Mouse (Mus musculus) hindbrain, embryonic 13.5 days (tissue): Measurements from ENCODE around the gene Secisbp2l. TPM values are rescaled to one million over a fixed set of nuclear protein-coding genes. Genes with fewer than 3 reads are reported as not detected.

Experiments used
- ATAC-seq: fragments of 200-750 bp; cut with Nextera tagmentation; 2 replicates; pipeline ENCODE4 v1.8.0; 2017; ENCODE audit warnings: moderate TSS enrichment; ENCODE audit not compliant: low FRiP score
- H3K27ac ChIP-seq: fragments of 300-500 bp; sonication (generic); 2 replicates; pipeline ENCODE4 v1.5.1; 2015; ENCODE audit warnings: inconsistent platforms, mild to moderate bottlenecking, moderate library complexity
- H3K27me3 ChIP-seq: fragments of 300-500 bp; sonication (generic); 2 replicates; pipeline ENCODE4 v1.6.1; 2015; ENCODE audit warnings: mild to moderate bottlenecking, inconsistent platforms
- H3K36me3 ChIP-seq: fragments of 300-500 bp; sonication (generic); 2 replicates; pipeline ENCODE4 v1.6.1; 2015; ENCODE audit warnings: mild to moderate bottlenecking, inconsistent platforms
- H3K4me1 ChIP-seq: fragments of 300-500 bp; sonication (generic); replicated peaks from 2 replicates; pipeline ENCODE4 v1.6.1; 2015; ENCODE audit warnings: inconsistent platforms
- H3K4me2 ChIP-seq: fragments of 300-500 bp; sonication (generic); 2 replicates; pipeline ENCODE4 v1.6.1; 2015; ENCODE audit warnings: inconsistent platforms, mild to moderate bottlenecking, moderate library complexity
- H3K4me3 ChIP-seq: fragments of 300-500 bp; sonication (generic); 2 replicates; pipeline ENCODE4 v1.5.1; 2015; ENCODE audit warnings: mild to moderate bottlenecking, inconsistent platforms
- H3K9ac ChIP-seq: fragments of 300-500 bp; sonication (generic); 2 replicates; pipeline ENCODE4 v1.6.1; 2015; ENCODE audit warnings: mild to moderate bottlenecking, inconsistent platforms
- H3K9me3 ChIP-seq: fragments of 300-500 bp; sonication (generic); 2 replicates; pipeline ENCODE4 v1.6.1; 2016; ENCODE audit warnings: inconsistent platforms
- WGBS: fragments of 180-500 bp; shearing (Covaris S2); methylation state at CpG from one replicate; pipeline ENCODE4 v1.1.7; 2015; 5-methylcytosine and 5-hydroxymethylcytosine counted together
- polyA plus RNA-seq: library from polyadenylated mRNA; unstranded; fragments of >200 nt; fragmentation: Nextera tagmentation; extraction: Ambion mirVana; gene quantifications from 2 replicates; pipeline ENCODE4 v1.2.1, GENCODE M21; 2015

Gene Secisbp2l
- 28.8 and 29.3 TPM in 2 replicates for polyA plus RNA-seq

GRCm38 (mm10) chr2:125782719-125783109 is at the start of gene Secisbp2l:
TSS of gene Secisbp2l (minus strand) at chr2:125782870.
- Histone ChIP-seq H3K27ac (peak within 1 kb of the TSS; percentile 88), H3K9ac (peak within 1 kb of the TSS; percentile 91), H3K4me2 (peak within 1 kb of the TSS; percentile 67), H3K9me3 (no peaks in the 10 kb centered on the region), H3K4me1 (peaks cover 37% of the 10 kb centered on the region), H3K4me3 (peak within 1 kb of the TSS; percentile 79), H3K36me3 (no peaks in the 10 kb centered on the region), H3K27me3 (0 out of 2 replicates have a peak, but pooled peaks cover 4% of the 10 kb centered on the region)
- ATAC-seq, result peak; percentile 97
- WGBS, result under 1% methylated on average over 26 of the region's 28 CpGs

GRCm38 (mm10) chr2:125829924-125830323 is 47.3 kb upstream of the Secisbp2l start:
- Histone ChIP-seq H3K9me3 (no peaks in the 10 kb centered on the region), H3K4me3 (no peak overlapping the region), H3K27me3 (no peaks in the 10 kb centered on the region), H3K9ac (no peak overlapping the region), H3K4me1 (no peaks in the 10 kb centered on the region), H3K27ac (no peak overlapping the region), H3K4me2 (no peak overlapping the region), H3K36me3 (peaks cover 44% of the 10 kb centered on the region)
- no peak for ATAC-seq
- WGBS, result 96% methylated on average over 2 of the region's 2 CpGs

DNA sequence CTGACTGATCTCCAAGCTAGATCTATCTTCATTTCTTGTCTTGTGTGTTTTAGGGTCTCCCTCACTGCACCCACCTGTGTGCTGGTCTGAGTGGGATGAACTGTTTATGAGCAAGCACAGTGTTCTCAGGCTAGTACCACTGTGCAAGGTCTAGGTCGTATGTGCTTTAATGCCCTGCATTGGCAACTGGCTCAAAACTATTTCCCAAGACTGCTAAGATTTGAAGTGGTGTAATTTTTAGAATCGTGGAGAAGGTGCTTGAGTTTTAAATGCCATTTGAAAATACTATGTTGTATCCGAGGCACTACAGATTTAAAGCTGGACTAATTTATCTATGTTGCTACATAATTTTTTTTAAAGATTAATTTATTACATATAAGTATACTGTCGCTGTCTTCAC is 45.2 kb upstream of the Secisbp2l start:
- Histone ChIP-seq H3K4me2 (no peak overlapping the region), H3K27ac (no peak overlapping the region), H3K27me3 (no peaks in the 10 kb centered on the region), H3K9ac (no peak overlapping the region), H3K4me3 (no peak overlapping the region), H3K9me3 (no peaks in the 10 kb centered on the region), H3K36me3 (peaks cover 26% of the 10 kb centered on the region), H3K4me1 (no peaks in the 10 kb centered on the region)
- ATAC-seq, result no peak
- 93% methylated on average over 4 of the region's 4 CpGs for WGBS

DNA sequence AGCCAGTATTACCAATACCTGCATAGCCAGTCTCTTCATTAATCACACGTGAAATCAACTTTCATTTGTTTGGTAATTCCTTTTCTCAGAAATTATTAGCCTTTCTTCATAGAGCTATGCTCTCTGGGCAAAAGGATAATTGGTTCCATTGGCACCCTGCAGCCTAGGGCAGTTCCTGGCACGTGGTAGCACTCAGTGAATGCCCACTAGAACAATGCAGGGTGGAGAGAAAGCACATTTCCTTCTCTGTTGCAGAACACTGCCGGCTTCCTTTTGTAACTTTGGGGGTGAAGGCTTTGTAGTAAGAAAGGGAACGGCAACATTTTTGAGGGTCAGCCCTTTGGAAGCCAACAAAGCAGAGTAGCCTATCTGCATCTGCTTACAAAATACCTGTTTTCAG is 43.5 kb upstream of the Secisbp2l start:
- H3K4me1 ChIP-seq, result no peaks in the 10 kb centered on the region
- H3K9me3 ChIP-seq, result no peaks in the 10 kb centered on the region
- H3K4me2 ChIP-seq, result no peak overlapping the region
- H3K27ac ChIP-seq, result no peak overlapping the region
- WGBS, result 49% methylated on average over 4 of the region's 4 CpGs
- no peak for ATAC-seq
- no peaks in the 10 kb centered on the region for H3K27me3 ChIP-seq
- no peak overlapping the region for H3K9ac ChIP-seq
- peaks cover 13% of the 10 kb centered on the region for H3K36me3 ChIP-seq
- no peak overlapping the region for H3K4me3 ChIP-seq

GRCm38 (mm10) chr2:125820397-125820796 is 37.7 kb upstream of the Secisbp2l start:
- Histone ChIP-seq H3K27ac (no peak overlapping the region), H3K27me3 (no peaks in the 10 kb centered on the region), H3K4me3 (no peak overlapping the region), H3K36me3 (no peaks in the 10 kb centered on the region), H3K9ac (no peak overlapping the region), H3K4me2 (no peak overlapping the region), H3K4me1 (no peaks in the 10 kb centered on the region), H3K9me3 (no peaks in the 10 kb centered on the region)
- ATAC-seq, result no peak
- 92% methylated on average over 4 of the region's 4 CpGs for WGBS

DNA sequence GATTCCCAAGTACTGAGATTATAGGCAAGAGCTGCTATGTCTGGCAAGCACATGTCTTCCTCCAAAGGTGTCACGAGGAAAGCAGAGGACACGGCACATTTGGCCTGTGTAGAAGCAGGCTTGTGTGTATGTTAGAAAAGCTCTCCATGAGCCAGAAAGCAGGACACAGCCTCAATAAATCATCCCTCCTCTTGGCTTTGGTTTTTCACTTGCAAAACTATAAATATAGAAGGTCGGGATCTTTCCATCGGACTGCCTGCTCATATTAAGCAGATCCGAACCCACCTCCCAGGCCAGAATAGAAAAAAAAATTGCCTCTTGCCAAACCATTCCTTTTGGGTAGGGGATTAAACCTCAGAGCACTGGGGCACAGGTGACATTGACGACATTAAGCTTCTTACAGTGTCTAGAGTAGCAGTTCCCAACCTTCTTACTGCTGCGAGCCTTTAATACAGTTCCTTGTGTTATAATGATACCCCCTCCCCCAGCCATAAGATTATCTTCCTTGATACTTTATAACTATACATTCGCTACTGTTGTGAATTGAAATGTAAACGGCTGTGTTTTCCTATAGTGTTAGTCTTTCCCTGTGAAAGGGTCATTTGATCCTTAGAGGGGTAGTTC is 31.4 kb upstream of the Secisbp2l start:
- no peaks in the 10 kb centered on the region for H3K9me3 ChIP-seq
- no peaks in the 10 kb centered on the region for H3K36me3 ChIP-seq
- no peak overlapping the region for H3K4me2 ChIP-seq
- WGBS, result 86% methylated on average over 9 of the region's 9 CpGs
- no peak overlapping the region for H3K27ac ChIP-seq
- no peak overlapping the region for H3K4me3 ChIP-seq
- H3K27me3 ChIP-seq, result no peaks in the 10 kb centered on the region
- no peaks in the 10 kb centered on the region for H3K4me1 ChIP-seq
- no peak overlapping the region for H3K9ac ChIP-seq
- ATAC-seq, result no peak

GRCm38 (mm10) chr2:125811332-125811731 is 28.7 kb upstream of the Secisbp2l start:
- H3K4me3 ChIP-seq, result no peak overlapping the region
- H3K27ac ChIP-seq, result no peak overlapping the region
- peaks cover 5% of the 10 kb centered on the region; the same call in 1 of the 2 replicates for H3K9me3 ChIP-seq
- 93% methylated on average over 2 of the region's 2 CpGs for WGBS
- no peak overlapping the region for H3K9ac ChIP-seq
- no peak for ATAC-seq
- H3K4me2 ChIP-seq, result no peak overlapping the region
- H3K27me3 ChIP-seq, result no peaks in the 10 kb centered on the region
- no peaks in the 10 kb centered on the region for H3K4me1 ChIP-seq
- H3K36me3 ChIP-seq, result no peaks in the 10 kb centered on the region

- no peak overlapping the region for H3K27ac ChIP-seq
- WGBS, result 77% methylated on average over 7 of the region's 7 CpGs
- no peaks in the 10 kb centered on the region for H3K4me1 ChIP-seq
- H3K9me3 ChIP-seq, result peaks cover 7% of the 10 kb centered on the region; the same call in 1 of the 2 replicates
- H3K4me2 ChIP-seq, result no peak overlapping the region
- H3K27me3 ChIP-seq, result no peaks in the 10 kb centered on the region
- H3K9ac ChIP-seq, result no peak overlapping the region
- H3K36me3 ChIP-seq, result no peaks in the 10 kb centered on the region
- no peak for ATAC-seq
- no peak overlapping the region for H3K4me3 ChIP-seq
These were observed 26.9 kb upstream of the Secisbp2l start for GRCm38 (mm10) chr2:125809551-125809950.

DNA sequence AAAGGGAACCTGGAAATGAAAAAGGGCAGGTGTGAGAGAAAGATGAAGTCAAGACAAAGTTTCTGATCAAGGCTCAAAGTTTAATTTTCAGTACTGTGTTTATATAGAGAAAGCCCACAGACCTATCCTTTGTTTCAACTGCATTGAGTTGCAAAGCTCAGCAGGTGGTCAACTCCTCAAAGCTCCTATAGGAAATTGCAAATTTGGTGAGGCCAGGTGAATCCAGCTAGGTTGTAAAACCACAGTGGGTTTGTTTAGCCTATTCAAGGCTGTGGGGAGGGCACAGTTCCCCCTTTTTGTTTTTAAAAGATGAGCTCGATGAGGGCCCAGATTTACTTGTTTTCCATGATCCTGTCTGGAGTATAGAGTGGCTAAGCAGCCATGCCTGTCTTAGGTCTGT is 23.2 kb upstream of the Secisbp2l start:
- H3K27ac ChIP-seq, result no peak overlapping the region
- H3K4me3 ChIP-seq, result no peak overlapping the region
- no peaks in the 10 kb centered on the region for H3K36me3 ChIP-seq
- H3K27me3 ChIP-seq, result no peaks in the 10 kb centered on the region
- no peak for ATAC-seq
- H3K9me3 ChIP-seq, result peaks cover 7% of the 10 kb centered on the region; the same call in 1 of the 2 replicates
- no peak overlapping the region for H3K9ac ChIP-seq
- no peak overlapping the region for H3K4me2 ChIP-seq
- 54% methylated on average over 1 of the region's 1 CpGs for WGBS
- H3K4me1 ChIP-seq, result no peaks in the 10 kb centered on the region

DNA sequence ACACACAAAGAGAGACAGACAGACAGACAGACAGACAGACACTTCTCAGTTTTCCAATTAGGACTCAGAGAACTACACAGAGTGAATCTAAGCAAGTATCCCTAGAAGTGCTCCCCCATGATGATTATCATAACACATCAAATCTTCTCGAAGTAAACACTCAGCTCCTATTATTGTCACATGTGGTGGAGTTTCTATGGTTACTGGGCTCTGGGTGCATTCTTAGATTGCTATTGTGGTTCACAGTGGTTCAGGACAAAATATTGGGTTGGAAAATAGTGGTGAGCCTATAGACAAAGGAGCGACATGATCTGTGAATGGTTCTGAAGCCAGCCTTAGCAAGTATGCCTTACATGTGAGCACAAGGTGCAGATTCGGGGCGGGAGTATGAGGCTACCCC is 19.3 kb upstream of the Secisbp2l start:
- no peak overlapping the region for H3K9ac ChIP-seq
- no peaks in the 10 kb centered on the region for H3K4me1 ChIP-seq
- H3K9me3 ChIP-seq, result peaks cover 7% of the 10 kb centered on the region; the same call in 1 of the 2 replicates
- H3K4me2 ChIP-seq, result no peak overlapping the region
- no peak overlapping the region for H3K27ac ChIP-seq
- ATAC-seq, result no peak
- no peaks in the 10 kb centered on the region for H3K27me3 ChIP-seq
- H3K36me3 ChIP-seq, result no peaks in the 10 kb centered on the region
- no peak overlapping the region for H3K4me3 ChIP-seq
- 79% methylated on average over 4 of the region's 4 CpGs for WGBS

GRCm38 (mm10) chr2:125801038-125801437 is 18.4 kb upstream of the Secisbp2l start:
- Histone ChIP-seq H3K4me1 (no peaks in the 10 kb centered on the region), H3K4me2 (no peak overlapping the region), H3K27me3 (no peaks in the 10 kb centered on the region), H3K4me3 (no peak overlapping the region), H3K9ac (no peak overlapping the region), H3K27ac (no peak overlapping the region), H3K9me3 (no peaks in the 10 kb centered on the region), H3K36me3 (no peaks in the 10 kb centered on the region)
- 65% methylated on average over 8 of the region's 8 CpGs for WGBS
- no peak for ATAC-seq

- Histone ChIP-seq H3K36me3 (no peaks in the 10 kb centered on the region), H3K27ac (no peak overlapping the region), H3K4me2 (no peak overlapping the region), H3K9me3 (no peaks in the 10 kb centered on the region), H3K27me3 (no peaks in the 10 kb centered on the region), H3K9ac (no peak overlapping the region), H3K4me1 (no peaks in the 10 kb centered on the region), H3K4me3 (no peak overlapping the region)
- ATAC-seq, result no peak
- WGBS, result 79% methylated on average over 4 of the region's 4 CpGs
These were observed 17.8 kb upstream of the Secisbp2l start for GRCm38 (mm10) chr2:125800428-125800827.

DNA sequence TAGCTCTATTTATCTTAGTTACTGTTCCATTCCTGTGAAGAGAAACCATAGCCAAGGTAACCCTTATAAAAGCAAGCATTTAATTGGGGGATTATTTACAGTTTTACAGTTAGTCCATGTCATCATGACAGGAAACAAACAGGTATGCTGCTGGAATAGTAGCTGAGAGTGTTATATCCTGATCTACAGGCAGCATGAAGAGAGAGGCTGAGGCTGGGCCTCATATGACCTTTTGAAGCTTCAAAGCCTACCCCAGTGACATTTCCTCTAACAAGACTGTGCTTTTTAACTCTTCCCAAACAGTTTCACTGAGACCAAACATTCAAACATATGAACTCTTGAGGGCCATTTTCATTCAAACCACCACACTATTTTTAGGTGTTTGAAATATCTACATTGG is 15.2 kb upstream of the Secisbp2l start:
- Histone ChIP-seq H3K4me2 (no peak overlapping the region), H3K9ac (no peak overlapping the region), H3K36me3 (no peaks in the 10 kb centered on the region), H3K4me3 (no peak overlapping the region), H3K27me3 (no peaks in the 10 kb centered on the region), H3K9me3 (no peaks in the 10 kb centered on the region), H3K4me1 (no peaks in the 10 kb centered on the region), H3K27ac (no peak overlapping the region)
- ATAC-seq, result no peak
